Mouse (Mus musculus): Measurements from ENCODE around the gene Gm9125. TPM values are rescaled to one million over a fixed set of nuclear protein-coding genes. Genes with fewer than 3 reads are reported as not detected.
"Not testable (repeated sequence)": the region's sequence is repeated elsewhere in the genome, so short reads cannot be mapped to it uniquely, and the experiment has no call there.

The Gm9125 gene
- not detected in 2 replicates for polyA plus RNA-seq (2014; fragmentation: Nextera tagmentation; extraction: Ambion mirVana)

DNA sequence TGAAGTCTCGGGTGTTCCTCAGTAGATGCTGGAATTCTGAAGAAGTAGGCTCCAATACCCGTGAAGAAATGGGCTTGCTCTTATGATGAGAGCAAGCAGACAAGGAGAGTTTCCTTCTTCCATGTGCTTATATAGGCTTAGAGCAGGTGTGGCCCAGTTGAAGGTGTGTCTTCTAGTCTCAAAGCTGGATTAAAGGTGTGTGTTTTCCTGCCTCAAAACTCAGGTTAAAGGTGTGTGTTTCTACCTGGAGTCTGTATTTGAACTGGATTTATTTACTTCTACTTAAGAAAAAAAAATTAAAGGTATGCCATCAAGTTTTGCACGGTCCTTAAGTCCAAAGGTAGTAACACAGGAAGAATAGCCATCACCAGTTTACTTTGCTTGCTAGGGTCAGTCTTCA is at the start of gene Gm9125:
Gm9125 (minus strand) TSS at position 101 of the 400 bp plus-strand sequence.
- H3K4me1 ChIP-seq (ENCODE audit: control insufficient read depth, insufficient read depth, low read length); H3K27ac ChIP-seq (ENCODE audit: low read depth, low read length); H3K27me3 ChIP-seq (ENCODE audit: control insufficient read depth, insufficient read depth, low read length); H3K4me2 ChIP-seq (replicated peaks; ENCODE audit: low read depth, low read length); H3K4me3 ChIP-seq (ENCODE audit: low read length); ATAC-seq (ENCODE audit: low FRiP score, low TSS enrichment); H3K36me3 ChIP-seq (ENCODE audit: control insufficient read depth, insufficient read depth, low read length); H3K9ac ChIP-seq (ENCODE audit: low read depth, low read length); H3K9me3 ChIP-seq (ENCODE audit: control insufficient read depth, low read length): not testable (repeated sequence)
- 78% methylated on average over 1 of the region's 3 CpGs for WGBS

GRCm38 (mm10) chr3:94072544-94072943 is 17.9 kb upstream of the Gm9125 start, which contains the start of gene Gm10697:
Gene Gm10697 (minus strand): TSS chr3:94072644.
- 100% methylated on average over 1 of the region's 3 CpGs for WGBS
- H3K36me3 ChIP-seq (ENCODE audit: control insufficient read depth, insufficient read depth, low read length); ATAC-seq (ENCODE audit: low FRiP score, low TSS enrichment); H3K4me2 ChIP-seq (replicated peaks; ENCODE audit: low read depth, low read length); H3K4me1 ChIP-seq (ENCODE audit: control insufficient read depth, insufficient read depth, low read length); H3K27me3 ChIP-seq (ENCODE audit: control insufficient read depth, insufficient read depth, low read length); H3K9me3 ChIP-seq (ENCODE audit: control insufficient read depth, low read length); H3K9ac ChIP-seq (ENCODE audit: low read depth, low read length); H3K27ac ChIP-seq (ENCODE audit: low read depth, low read length); H3K4me3 ChIP-seq (ENCODE audit: low read length): not testable (repeated sequence)

DNA sequence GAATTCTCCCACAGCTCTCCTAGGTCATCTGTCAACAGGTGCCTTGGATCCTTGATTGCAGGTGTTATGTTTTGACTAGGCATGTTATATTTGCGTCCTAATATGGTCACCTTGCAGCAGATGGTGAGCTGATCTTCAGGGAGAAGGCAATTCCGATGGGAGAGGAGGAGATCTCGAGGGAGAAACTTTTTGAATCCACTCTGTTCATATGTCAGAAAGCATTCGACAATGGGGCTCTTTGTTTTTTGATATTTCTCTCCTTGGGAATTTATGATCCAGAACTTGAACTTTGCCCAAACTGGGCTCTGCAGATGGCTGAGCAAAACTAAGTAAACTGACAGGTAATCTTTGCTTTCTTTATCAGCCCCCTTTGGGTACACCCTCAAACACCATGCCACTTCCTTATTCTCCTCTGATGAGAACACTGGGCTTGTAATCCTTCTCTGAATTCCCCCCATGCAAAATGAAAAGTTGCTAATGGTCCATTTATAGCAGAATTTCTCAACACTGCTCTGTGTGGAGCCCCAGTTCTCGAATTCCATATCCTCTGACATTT is 5.0 kb downstream of the Gm9125 start:
- not testable (repeated sequence) for H3K27ac ChIP-seq (ENCODE audit: low read depth, low read length); H3K4me3 ChIP-seq (ENCODE audit: low read length); H3K9me3 ChIP-seq (ENCODE audit: control insufficient read depth, low read length); H3K4me1 ChIP-seq (ENCODE audit: control insufficient read depth, insufficient read depth, low read length); H3K27me3 ChIP-seq (ENCODE audit: control insufficient read depth, insufficient read depth, low read length); H3K9ac ChIP-seq (ENCODE audit: low read depth, low read length); H3K4me2 ChIP-seq (replicated peaks; ENCODE audit: low read depth, low read length); H3K36me3 ChIP-seq (ENCODE audit: control insufficient read depth, insufficient read depth, low read length); ATAC-seq (ENCODE audit: low FRiP score, low TSS enrichment)
- WGBS: no CpG with 5 or more reads among the region's 5 CpGs

DNA sequence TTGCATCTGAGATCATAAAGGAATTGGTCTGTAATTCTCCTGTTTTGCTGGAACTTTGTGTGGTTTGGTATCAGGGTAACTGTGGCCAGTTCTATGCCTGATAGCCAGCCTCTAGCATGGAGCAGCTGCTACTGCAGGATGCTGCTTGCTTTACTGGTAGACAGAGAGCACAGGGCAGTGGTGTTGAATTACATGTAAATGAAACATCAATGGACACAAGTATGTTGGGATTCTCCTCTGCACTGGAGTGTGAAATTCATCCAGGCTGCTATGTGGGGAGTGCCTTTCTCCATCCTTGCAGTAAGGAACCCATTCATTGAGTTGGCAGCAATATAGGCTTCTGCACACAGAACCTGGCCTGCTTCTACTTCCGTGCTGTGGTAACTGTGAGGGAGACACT is 16.4 kb downstream of the Gm9125 start:
- H3K4me2 ChIP-seq (replicated peaks; ENCODE audit: low read depth, low read length); H3K27me3 ChIP-seq (ENCODE audit: control insufficient read depth, insufficient read depth, low read length); H3K9ac ChIP-seq (ENCODE audit: low read depth, low read length); H3K27ac ChIP-seq (ENCODE audit: low read depth, low read length); H3K4me3 ChIP-seq (ENCODE audit: low read length); H3K9me3 ChIP-seq (ENCODE audit: control insufficient read depth, low read length); H3K36me3 ChIP-seq (ENCODE audit: control insufficient read depth, insufficient read depth, low read length); H3K4me1 ChIP-seq (ENCODE audit: control insufficient read depth, insufficient read depth, low read length): not testable (repeated sequence)
- WGBS: 70% methylated on average over 1 of the region's 1 CpGs
- ATAC-seq (ENCODE audit: low FRiP score, low TSS enrichment): peak; percentile 86; the same call in 1 of the 2 replicates

GRCm38 (mm10) chr3:94034400-94034799 is 20.3 kb downstream of the Gm9125 start:
- not testable (repeated sequence) for H3K9ac ChIP-seq (ENCODE audit: low read depth, low read length); H3K27ac ChIP-seq (ENCODE audit: low read depth, low read length); H3K9me3 ChIP-seq (ENCODE audit: control insufficient read depth, low read length); ATAC-seq (ENCODE audit: low FRiP score, low TSS enrichment); H3K4me3 ChIP-seq (ENCODE audit: low read length); H3K4me1 ChIP-seq (ENCODE audit: control insufficient read depth, insufficient read depth, low read length); H3K36me3 ChIP-seq (ENCODE audit: control insufficient read depth, insufficient read depth, low read length); H3K4me2 ChIP-seq (replicated peaks; ENCODE audit: low read depth, low read length); H3K27me3 ChIP-seq (ENCODE audit: control insufficient read depth, insufficient read depth, low read length)
- 93% methylated on average over 14 of the region's 18 CpGs for WGBS

Other genes starting within 250 kb of the Gm9125 start
- not detected in 2 replicates for gene Tdpoz3, start 228.9 kb downstream of the Gm9125 start, polyA plus RNA-seq (2014; fragmentation: Nextera tagmentation; extraction: Ambion mirVana)
- gene Gm9117, start 111.3 kb downstream of the Gm9125 start, polyA plus RNA-seq (2014; fragmentation: Nextera tagmentation; extraction: Ambion mirVana): not detected in 2 replicates
- gene Tdpoz5, start 93.6 kb downstream of the Gm9125 start, polyA plus RNA-seq (2014; fragmentation: Nextera tagmentation; extraction: Ambion mirVana): not detected in 2 replicates
- not detected in 2 replicates for gene Gm10697, start 17.8 kb upstream of the Gm9125 start, polyA plus RNA-seq (2014; fragmentation: Nextera tagmentation; extraction: Ambion mirVana)
- not detected in 2 replicates for gene Gm10696, start 123.3 kb upstream of the Gm9125 start, polyA plus RNA-seq (2014; fragmentation: Nextera tagmentation; extraction: Ambion mirVana)
- not detected in 2 replicates for gene Gm5286, start 141.8 kb upstream of the Gm9125 start, polyA plus RNA-seq (2014; fragmentation: Nextera tagmentation; extraction: Ambion mirVana)
- gene Gm4778, start 209.2 kb upstream of the Gm9125 start, polyA plus RNA-seq (2014; fragmentation: Nextera tagmentation; extraction: Ambion mirVana): not detected in 2 replicates